Mouse (Mus musculus): Measurements from ENCODE around the gene Wdr24.

- TF ChIP-seq CTCF (conservative IDR thresholded peaks at IDR 0.05; ENCODE audit: low read length) (no peak), NANOG (IDR thresholded peaks at IDR 0.05; ENCODE audit: borderline replicate concordance, low read length) (no peak), POU5F1 (IDR thresholded peaks at IDR 0.05; ENCODE audit: borderline replicate concordance, low read length) (no peak)
Measured at GRCm38 (mm10) chr17:25785281-25785745, 38.1 kb upstream of the Wdr24 start, which contains the start of gene Haghl.

All from E14TG2a.4 (cell line).